Mouse (Mus musculus) embryonic facial prominence, embryonic 11.5 days (tissue): ENCODE data around the gene Rnf216. TPM values are rescaled to one million over a fixed set of nuclear protein-coding genes. Genes with fewer than 3 reads are reported as not detected.
A peak's percentile ranks its signal among the peaks of the same experiment; 100 is the strongest.

Experiments
- ATAC-seq: fragments of 200-750 bp; cut with Nextera tagmentation; replicated peaks from 2 replicates; pipeline ENCODE4 v1.8.0; 2017; ENCODE audit warnings: low read depth; ENCODE audit not compliant: insufficient number of reproducible peaks, low FRiP score, low TSS enrichment
- DNase-seq: peaks from one replicate; pipeline ENCODE4 v3.0.0-alpha.2; 2015; ENCODE audit warnings: low spot score
- H3K27ac ChIP-seq: fragments of 300-500 bp; sonication (generic); replicated peaks from 2 replicates; pipeline ENCODE4 v1.5.1; 2014; ENCODE audit warnings: mild to moderate bottlenecking, low read depth, low read length, control low read depth
- H3K27me3 ChIP-seq: fragments of 300-500 bp; sonication (generic); 2 replicates; pipeline ENCODE4 v1.6.1; 2014; ENCODE audit warnings: mild to moderate bottlenecking, low read length, moderate library complexity, mixed read lengths; ENCODE audit not compliant: control insufficient read depth, insufficient read depth
- H3K36me3 ChIP-seq: fragments of 300-500 bp; sonication (generic); replicated peaks from 2 replicates; pipeline ENCODE4 v1.6.1; 2014; ENCODE audit warnings: low read depth, mild to moderate bottlenecking, low read length, moderate library complexity, mixed read lengths; ENCODE audit not compliant: control insufficient read depth, insufficient read depth
- H3K4me1 ChIP-seq: fragments of 300-500 bp; sonication (generic); 2 replicates; pipeline ENCODE4 v1.6.1; 2014; ENCODE audit warnings: low read length, mixed read lengths; ENCODE audit not compliant: control insufficient read depth, insufficient read depth
- H3K4me2 ChIP-seq: fragments of 300-500 bp; sonication (generic); 2 replicates; pipeline ENCODE4 v1.6.1; 2014; ENCODE audit warnings: low read depth, mild to moderate bottlenecking, control low read depth, low read length, moderate library complexity
- H3K4me3 ChIP-seq: fragments of 300-500 bp; sonication (generic); 2 replicates; pipeline ENCODE4 v1.5.1; 2014; ENCODE audit warnings: low read depth, low read length, control low read depth
- H3K9ac ChIP-seq: fragments of 300-500 bp; sonication (generic); replicated peaks from 2 replicates; pipeline ENCODE4 v1.6.1; 2014; ENCODE audit warnings: mild to moderate bottlenecking, control low read depth, low read length
- H3K9me3 ChIP-seq: fragments of 300-500 bp; sonication (generic); replicated peaks from 2 replicates; pipeline ENCODE4 v1.6.1; 2016; ENCODE audit warnings: mild to moderate bottlenecking, low read length, inconsistent platforms, mixed read lengths; ENCODE audit not compliant: control insufficient read depth
- WGBS: fragments of 180-500 bp; shearing (Covaris S2); extraction: QIAGEN DNeasy Blood & Tissue Kit; methylation state at CpG from one replicate; pipeline ENCODE4 v1.1.7; 2014; 5-methylcytosine and 5-hydroxymethylcytosine counted together
- microRNA-seq: library from miRNA; unstranded; fragments of <30 nt; microRNA quantifications from one replicate; pipeline ENCODE4, GENCODE M21; 2016; ENCODE audit warnings: borderline number of aligned reads
- polyA plus RNA-seq: library from polyadenylated mRNA; unstranded; fragments of >200 nt; fragmentation: Nextera tagmentation; extraction: Ambion mirVana; gene quantifications from 2 replicates; pipeline ENCODE4 v1.2.1, GENCODE M21; 2014

The Rnf216 gene
- polyA plus RNA-seq, 1 experiment from 2014 or later, result 35.6 TPM

DNA sequence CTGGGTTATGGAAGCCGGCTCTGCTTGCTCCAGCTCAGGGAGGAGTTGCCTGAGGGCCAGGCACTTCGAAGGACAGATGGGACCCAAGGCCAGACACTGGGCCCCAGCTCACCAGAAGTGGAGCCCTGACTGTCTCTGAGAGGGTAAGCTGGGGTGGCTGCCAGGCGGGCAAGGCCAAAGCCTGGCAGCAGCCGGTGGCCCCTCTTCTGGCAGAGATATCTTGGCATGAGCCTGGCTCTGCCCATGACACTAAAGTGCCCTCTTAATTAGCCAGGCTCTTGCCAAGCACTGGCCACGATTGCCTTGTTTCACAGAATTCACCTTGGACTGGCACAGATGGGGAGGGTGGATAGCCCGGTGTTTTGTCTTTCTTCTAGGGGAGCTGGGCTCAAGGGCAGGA is 162.4 kb downstream of the Rnf216 start:
- 78% methylated on average over 6 of the region's 6 CpGs for WGBS
- no peaks in the 10 kb centered on the region for H3K4me1 ChIP-seq

DNA sequence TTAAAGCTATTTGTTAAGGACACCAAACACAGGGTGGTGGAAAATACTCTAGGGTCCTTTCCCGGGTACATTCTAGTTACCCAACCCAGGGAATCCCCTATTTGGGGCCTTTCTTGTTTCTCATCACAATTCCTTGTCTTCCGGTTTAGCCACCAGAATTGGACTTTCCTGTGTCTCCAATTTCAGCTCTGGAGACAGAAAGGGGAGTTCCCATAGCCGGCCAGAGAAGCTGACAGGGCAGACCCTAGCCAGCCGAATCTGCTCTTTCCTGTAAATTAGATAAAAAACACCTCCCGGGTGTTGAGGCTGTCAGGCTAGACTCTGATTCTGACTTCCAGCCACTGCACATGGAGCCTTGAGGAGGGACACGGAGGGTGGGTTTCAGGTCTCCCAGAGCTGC is 163.2 kb downstream of the Rnf216 start:
- Histone ChIP-seq H3K4me1 (no peaks in the 10 kb centered on the region), H3K36me3 (no peaks in the 10 kb centered on the region), H3K9ac (no peak overlapping the region), H3K4me2 (no peak overlapping the region), H3K27ac (no peak overlapping the region), H3K27me3 (no peaks in the 10 kb centered on the region), H3K9me3 (no peaks in the 10 kb centered on the region), H3K4me3 (no peak overlapping the region)
- ATAC-seq (no peak), DNase-seq (peak; percentile 24)
- WGBS, result 30% methylated on average over 6 of the region's 6 CpGs

More for the DNA sequence above, 162.4 kb downstream of the Rnf216 start:
- ATAC-seq, result no peak
- Histone ChIP-seq H3K4me2 (no peak overlapping the region), H3K27me3 (no peaks in the 10 kb centered on the region), H3K9ac (no peak overlapping the region), H3K36me3 (no peaks in the 10 kb centered on the region), H3K4me3 (no peak overlapping the region), H3K27ac (no peak overlapping the region), H3K9me3 (no peaks in the 10 kb centered on the region)
- no peak for DNase-seq

DNA sequence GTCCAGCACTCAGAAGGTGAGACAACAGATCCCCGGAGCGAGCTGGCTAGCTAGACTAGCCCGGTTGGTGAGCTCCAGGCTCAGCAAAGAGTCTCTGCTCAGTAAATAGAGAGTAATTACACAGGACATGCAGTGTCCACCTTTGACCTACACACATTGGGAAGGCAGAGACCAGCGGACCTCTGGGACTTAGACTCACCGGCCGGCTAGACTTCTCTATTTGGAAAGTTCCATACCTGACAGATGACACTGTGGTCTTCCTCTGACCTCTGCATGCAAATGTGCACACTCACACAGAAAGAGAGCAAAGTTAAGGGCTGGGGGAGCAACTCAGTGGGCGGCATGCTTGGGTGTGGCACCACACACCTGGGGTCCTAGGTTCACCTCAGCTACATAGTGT is 165.3 kb downstream of the Rnf216 start:
- WGBS, result 47% methylated on average over 7 of the region's 7 CpGs
- Histone ChIP-seq H3K9ac (no peak overlapping the region), H3K4me1 (no peaks in the 10 kb centered on the region), H3K27me3 (no peaks in the 10 kb centered on the region), H3K4me3 (no peak overlapping the region), H3K4me2 (no peak overlapping the region), H3K27ac (no peak overlapping the region), H3K9me3 (no peaks in the 10 kb centered on the region), H3K36me3 (no peaks in the 10 kb centered on the region)
- DNase-seq (no peak), ATAC-seq (no peak)

GRCm38 (mm10) chr5:142944979-142945682 is 167.7 kb downstream of the Rnf216 start:
- Histone ChIP-seq H3K4me3 (no peak overlapping the region), H3K4me1 (no peaks in the 10 kb centered on the region), H3K27me3 (no peaks in the 10 kb centered on the region), H3K36me3 (no peaks in the 10 kb centered on the region), H3K9me3 (no peaks in the 10 kb centered on the region), H3K4me2 (no peak overlapping the region), H3K27ac (no peak overlapping the region), H3K9ac (no peak overlapping the region)
- ATAC-seq (peak; percentile 36; the same call in 1 of the 2 replicates), DNase-seq (peak; percentile 51)
- 42% methylated on average over 8 of the region's 8 CpGs for WGBS

Small RNAs within 50 kb of the gene (microRNA-seq; reads per million reads assigned to microRNA genes)
- not detected for gene Gm44405

Other genes with a start within 250 kb of the Rnf216 start
- 7.6 and 8.4 TPM in 2 replicates for gene Fbxl18, start 217.6 kb downstream of the Rnf216 start, polyA plus RNA-seq
- 16,388 and 16,949 TPM in 2 replicates for gene Actb, start 206.2 kb downstream of the Rnf216 start, polyA plus RNA-seq
- 520 and 537 TPM in 2 replicates for gene Fscn1, start 152.7 kb downstream of the Rnf216 start, polyA plus RNA-seq
- gene Olfr718-ps1, start 34.6 kb upstream of the Rnf216 start, polyA plus RNA-seq, result not detected in 2 replicates
- gene Rbak, start 67.8 kb upstream of the Rnf216 start, polyA plus RNA-seq, result 9.7 and 12.0 TPM in 2 replicates
- not detected in 2 replicates for gene Spdye4b, start 68.0 kb upstream of the Rnf216 start, polyA plus RNA-seq
- not detected in 2 replicates for gene Spdye4a, start 113.9 kb upstream of the Rnf216 start, polyA plus RNA-seq
- gene Zfp12, start 122.2 kb upstream of the Rnf216 start, polyA plus RNA-seq, result 20.6 and 21.4 TPM in 2 replicates
- 2.1 and 2.2 TPM in 2 replicates for gene Zfp316, start 157.0 kb upstream of the Rnf216 start, polyA plus RNA-seq
- gene Zfp853, start 180.6 kb upstream of the Rnf216 start, polyA plus RNA-seq, result not detected in 2 replicates
- 35.5 and 41.1 TPM in 2 replicates for gene E130309D02Rik, start 202.4 kb upstream of the Rnf216 start, polyA plus RNA-seq
- 76.3 and 77.3 TPM in 2 replicates for gene Zdhhc4, start 216.3 kb upstream of the Rnf216 start, polyA plus RNA-seq
- gene Grid2ip, start 244.3 kb upstream of the Rnf216 start, polyA plus RNA-seq, result 0.36 and 0.59 TPM in 2 replicates